Mouse (Mus musculus): Measurements from ENCODE around the gene Tnrc6b. TPM values are rescaled to one million over a fixed set of nuclear protein-coding genes. Genes with fewer than 3 reads are reported as not detected.
"Not testable (repeated sequence)": the region's sequence is repeated elsewhere in the genome, so short reads cannot be mapped to it uniquely, and the experiment has no call there.

Gene Tnrc6b
- total and polyA plus RNA-seq, 2 experiments from 2014 or later = 21.0 to 24.0 TPM

GRCm38 (mm10) chr15:80921781-80922180, 210.7 kb downstream of the Tnrc6b start:
- DNase-seq (no peak), ATAC-seq (no peak)
- TF ChIP-seq CTCF (IDR thresholded peaks at IDR 0.05; ENCODE audit: low read depth) = no peak
- Histone ChIP-seq H3K9ac (no peak overlapping the region), H3K4me2 (ENCODE audit: low read depth) (no peak overlapping the region), H3K4me1 (ENCODE audit: insufficient read depth) (no peaks in the 10 kb centered on the region), H3K36me3 (ENCODE audit: insufficient read depth) (peaks cover 61% of the 10 kb centered on the region), H3K27me3 (ENCODE audit: insufficient read depth, low read length) (no peaks in the 10 kb centered on the region), H3K4me3 (ENCODE audit: low read depth, low read length) (no peak overlapping the region), H3K9me3 (ENCODE audit: low read length) (no peaks in the 10 kb centered on the region), H3K27ac (ENCODE audit: low read depth, low read length) (no peak overlapping the region)
- WGBS = 84% methylated on average over 4 of the region's 4 CpGs

DNA sequence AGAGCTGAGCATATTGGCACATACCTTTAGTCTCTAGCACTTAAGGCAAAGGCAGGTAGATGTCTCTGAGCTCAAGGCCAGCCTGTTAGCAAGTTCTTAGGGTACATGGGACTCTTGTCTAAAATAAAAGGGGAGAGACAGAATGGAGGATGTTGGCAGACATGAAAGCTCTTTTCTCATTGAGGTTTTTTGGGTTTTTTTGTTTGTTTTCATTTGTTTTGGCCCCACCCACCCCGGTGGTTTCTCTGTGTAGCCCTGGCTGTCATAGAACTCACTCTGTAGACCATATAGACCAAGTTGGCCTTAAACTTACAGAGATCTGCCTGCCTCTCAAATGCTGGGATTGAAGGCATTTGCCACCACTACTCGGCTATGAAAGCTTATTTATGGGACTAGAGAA, 213.1 kb downstream of the Tnrc6b start:
- H3K36me3 ChIP-seq (ENCODE audit: insufficient read depth) = peaks cover 63% of the 10 kb centered on the region

GRCm38 (mm10) chr15:80928811-80929355, 217.8 kb downstream of the Tnrc6b start:
- WGBS = 81% methylated on average over 20 of the region's 20 CpGs

More for the DNA sequence above, 213.1 kb downstream of the Tnrc6b start:
- Histone ChIP-seq H3K27ac (ENCODE audit: low read depth, low read length) (no peak overlapping the region), H3K4me3 (ENCODE audit: low read depth, low read length) (no peak overlapping the region), H3K4me1 (ENCODE audit: insufficient read depth) (no peaks in the 10 kb centered on the region), H3K27me3 (ENCODE audit: insufficient read depth, low read length) (no peaks in the 10 kb centered on the region), H3K9ac (no peak overlapping the region), H3K4me2 (ENCODE audit: low read depth) (no peak overlapping the region), H3K9me3 (ENCODE audit: low read length) (no peaks in the 10 kb centered on the region)
- TF ChIP-seq CTCF (IDR thresholded peaks at IDR 0.05; ENCODE audit: low read depth) = no peak
- ATAC-seq (no peak), DNase-seq (no peak)
- 93% methylated on average over 2 of the region's 2 CpGs for whole genome bisulfite sequencing

DNA sequence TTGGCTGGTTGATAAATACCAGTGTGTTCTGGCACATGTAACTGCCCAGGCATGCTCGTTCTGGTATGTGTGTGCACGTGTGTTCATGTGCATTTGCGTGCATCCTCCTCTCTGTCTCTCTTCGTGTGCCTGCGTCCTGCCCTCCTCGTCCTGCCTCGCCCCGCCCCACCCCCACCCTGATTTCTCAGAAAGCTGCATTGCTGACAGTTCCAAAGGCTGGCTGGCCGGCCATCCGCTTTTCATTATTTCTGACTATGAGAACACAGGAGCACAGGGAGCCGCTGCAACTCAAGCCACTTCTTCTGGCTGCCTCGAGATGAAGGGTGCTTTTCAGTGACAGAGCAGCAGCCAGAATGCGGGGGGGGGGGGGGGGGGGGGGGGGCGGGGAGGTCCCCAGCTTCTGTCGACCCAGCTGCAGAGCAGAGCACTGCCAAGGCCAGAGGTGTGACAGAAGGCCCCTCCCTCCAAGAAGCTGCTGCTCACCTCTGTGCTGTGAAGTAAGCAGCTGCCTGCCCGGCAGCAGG, 219.0 kb downstream of the Tnrc6b start:
- Histone ChIP-seq H3K27ac (ENCODE audit: low read depth, low read length) (no peak overlapping the region), H3K4me1 (ENCODE audit: insufficient read depth) (no peaks in the 10 kb centered on the region), H3K27me3 (ENCODE audit: insufficient read depth, low read length) (no peaks in the 10 kb centered on the region), H3K4me3 (ENCODE audit: low read depth, low read length) (no peak overlapping the region), H3K4me2 (ENCODE audit: low read depth) (no peak overlapping the region), H3K9ac (no peak overlapping the region), H3K36me3 (ENCODE audit: insufficient read depth) (peaks cover 54% of the 10 kb centered on the region), H3K9me3 (ENCODE audit: low read length) (no peaks in the 10 kb centered on the region)
- ATAC-seq (no peak), DNase-seq (no peak)
- 23% methylated on average over 14 of the region's 16 CpGs for WGBS
- no peak for TF ChIP-seq CTCF (IDR thresholded peaks at IDR 0.05; ENCODE audit: low read depth)

More at GRCm38 (mm10) chr15:80928811-80929355, 217.8 kb downstream of the Tnrc6b start:
- TF ChIP-seq CTCF (IDR thresholded peaks at IDR 0.05; ENCODE audit: low read depth) = no peak
- Histone ChIP-seq H3K27me3 (ENCODE audit: insufficient read depth, low read length) (no peaks in the 10 kb centered on the region), H3K9me3 (ENCODE audit: low read length) (no peaks in the 10 kb centered on the region), H3K4me2 (ENCODE audit: low read depth) (no peak overlapping the region), H3K9ac (no peak overlapping the region), H3K36me3 (ENCODE audit: insufficient read depth) (peaks cover 56% of the 10 kb centered on the region), H3K4me1 (ENCODE audit: insufficient read depth) (no peaks in the 10 kb centered on the region), H3K4me3 (ENCODE audit: low read depth, low read length) (no peak overlapping the region), H3K27ac (ENCODE audit: low read depth, low read length) (no peak overlapping the region)
- no peak for ATAC-seq
- no peak for DNase-seq

GRCm38 (mm10) chr15:80930676-80931320, 219.7 kb downstream of the Tnrc6b start:
- H3K4me1 ChIP-seq (ENCODE audit: insufficient read depth); H3K4me3 ChIP-seq (ENCODE audit: low read depth, low read length); H3K27me3 ChIP-seq (ENCODE audit: insufficient read depth, low read length); DNase-seq; H3K9ac ChIP-seq; ATAC-seq; H3K4me2 ChIP-seq (ENCODE audit: low read depth); H3K27ac ChIP-seq (ENCODE audit: low read depth, low read length); H3K9me3 ChIP-seq (ENCODE audit: low read length): not testable (repeated sequence)
- WGBS = 86% methylated on average over 23 of the region's 23 CpGs
- H3K36me3 ChIP-seq (ENCODE audit: insufficient read depth) = peaks cover 56% of the 10 kb centered on the region

- H3K4me3 ChIP-seq (ENCODE audit: low read depth, low read length) = no peak overlapping the region
- no peak overlapping the region for H3K9ac ChIP-seq
- H3K27me3 ChIP-seq (ENCODE audit: insufficient read depth, low read length) = no peaks in the 10 kb centered on the region
- WGBS = 91% methylated on average over 9 of the region's 9 CpGs
- TF ChIP-seq CTCF (IDR thresholded peaks at IDR 0.05; ENCODE audit: low read depth) = no peak
- no peaks in the 10 kb centered on the region for H3K4me1 ChIP-seq (ENCODE audit: insufficient read depth)
- no peak overlapping the region for H3K4me2 ChIP-seq (ENCODE audit: low read depth)
- peaks cover 59% of the 10 kb centered on the region for H3K36me3 ChIP-seq (ENCODE audit: insufficient read depth)
- ATAC-seq = no peak
- no peak overlapping the region for H3K27ac ChIP-seq (ENCODE audit: low read depth, low read length)
- H3K9me3 ChIP-seq (ENCODE audit: low read length) = no peaks in the 10 kb centered on the region
- no peak for DNase-seq
Measured at GRCm38 (mm10) chr15:80931345-80931960, 220.3 kb downstream of the Tnrc6b start.

GRCm38 (mm10) chr15:80934841-80935240, 223.7 kb downstream of the Tnrc6b start:
- no peak overlapping the region for H3K4me2 ChIP-seq (ENCODE audit: low read depth)
- H3K9ac ChIP-seq = no peak overlapping the region
- no peak for TF ChIP-seq CTCF (IDR thresholded peaks at IDR 0.05; ENCODE audit: low read depth)
- WGBS = 94% methylated on average over 5 of the region's 5 CpGs
- H3K27me3 ChIP-seq (ENCODE audit: insufficient read depth, low read length) = no peaks in the 10 kb centered on the region
- H3K27ac ChIP-seq (ENCODE audit: low read depth, low read length) = no peak overlapping the region
- no peak for ATAC-seq
- no peaks in the 10 kb centered on the region for H3K4me1 ChIP-seq (ENCODE audit: insufficient read depth)
- H3K4me3 ChIP-seq (ENCODE audit: low read depth, low read length) = no peak overlapping the region
- H3K36me3 ChIP-seq (ENCODE audit: insufficient read depth) = peaks cover 33% of the 10 kb centered on the region
- no peaks in the 10 kb centered on the region for H3K9me3 ChIP-seq (ENCODE audit: low read length)
- DNase-seq = no peak
